Mouse (Mus musculus) testis, adult 2 months (tissue): Measurements from ENCODE around the gene Ppard. TPM values are rescaled to one million over a fixed set of nuclear protein-coding genes. Genes with fewer than 3 reads are reported as not detected.

ENCODE experiments used
- H3K27ac ChIP-seq: fragments of 200-500 bp; 2 replicates; pipeline ENCODE4 v1.5.1; 2012; ENCODE audit warnings: low read depth, low read length; ENCODE audit not compliant: control insufficient read depth, insufficient read depth
- H3K27me3 ChIP-seq: fragments of 200-500 bp; 2 replicates; pipeline ENCODE4 v1.6.1; 2012; ENCODE audit warnings: mild to moderate bottlenecking, low read length, moderate library complexity; ENCODE audit not compliant: control insufficient read depth, insufficient read depth
- H3K36me3 ChIP-seq: fragments of 200-500 bp; 2 replicates; pipeline ENCODE4 v1.6.1; 2012; ENCODE audit warnings: mild to moderate bottlenecking, low read length; ENCODE audit not compliant: control insufficient read depth, insufficient read depth
- H3K4me1 ChIP-seq: fragments of 200-500 bp; 2 replicates; pipeline ENCODE4 v1.6.1; 2012; ENCODE audit warnings: low read length; ENCODE audit not compliant: control insufficient read depth, insufficient read depth
- H3K4me3 ChIP-seq: fragments of 200-500 bp; 2 replicates; pipeline ENCODE4 v1.5.1; 2012; ENCODE audit warnings: low read depth, mild to moderate bottlenecking, low read length, moderate library complexity, mixed read lengths; ENCODE audit not compliant: control insufficient read depth
- CTCF ChIP-seq: fragments of 200-500 bp; IDR thresholded peaks from 2 replicates; pipeline ENCODE4 v1.5.1; 2012; ENCODE audit warnings: low read depth, mild to moderate bottlenecking, inconsistent platforms, low read length, moderate library complexity; ENCODE audit not compliant: control insufficient read depth, insufficient read depth, insufficient replicate concordance
- POLR2A ChIP-seq: fragments of 200-500 bp; IDR thresholded peaks from 2 replicates; pipeline ENCODE4 v1.6.1; 2012; ENCODE audit warnings: low read depth, mild to moderate bottlenecking, inconsistent platforms, low read length, moderate library complexity; ENCODE audit not compliant: control insufficient read depth
- polyA plus RNA-seq: library from polyadenylated mRNA; depleted of rRNA; stranded (reverse); fragments of >200 nt; gene quantifications from 2 replicates; pipeline ENCODE4 v1.2.3, GENCODE M21; 2012

Gene Ppard
- polyA plus RNA-seq, 1 experiment, result 3.1 TPM

DNA sequence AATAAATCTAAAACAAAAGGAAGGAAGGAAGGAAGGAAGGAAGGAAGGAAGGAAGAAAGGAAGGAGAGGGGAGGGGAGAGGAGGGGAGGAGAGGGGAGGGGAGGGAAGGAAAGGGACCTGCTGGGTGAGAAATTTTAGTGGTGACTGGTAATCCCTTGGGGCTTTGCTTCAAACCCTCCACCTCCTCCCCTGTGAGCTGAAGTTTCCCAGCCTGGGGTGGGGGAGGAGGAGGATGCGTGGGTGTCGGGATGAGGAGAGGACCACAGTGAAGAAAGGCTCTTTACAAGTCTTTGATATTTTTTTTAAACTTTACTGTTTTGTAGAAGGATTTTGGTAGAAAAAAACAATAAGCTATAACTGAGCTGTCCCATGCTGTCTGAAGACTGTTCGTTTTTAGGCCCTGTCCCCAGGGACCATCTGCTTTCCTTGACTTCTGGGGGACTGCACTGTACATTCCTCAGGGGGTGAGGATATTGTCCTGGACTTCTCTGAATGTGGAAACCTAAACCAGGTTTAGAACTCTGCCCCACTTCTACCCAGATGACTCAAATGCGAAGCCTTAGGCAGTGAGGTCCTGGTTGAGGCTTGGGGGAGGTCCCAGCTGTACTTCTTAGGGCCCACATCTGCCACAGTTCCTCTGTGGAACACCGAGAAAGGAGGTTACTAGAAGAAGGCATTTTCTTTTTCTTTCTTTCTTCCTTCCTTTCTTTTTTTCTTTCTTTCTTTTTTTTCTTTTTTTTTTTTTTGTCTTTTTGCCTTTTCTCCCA lies 79.0 kb downstream of the Ppard start:
- Histone ChIP-seq H3K4me3 (no peak overlapping the region), H3K27me3 (no peaks in the 10 kb centered on the region), H3K36me3 (no peaks in the 10 kb centered on the region), H3K4me1 (peaks cover 8% of the 10 kb centered on the region), H3K27ac (no peak overlapping the region)
- TF ChIP-seq POLR2A (no peak), CTCF (no peak)

GRCm38 (mm10) chr17:28312232-28313211 lies 80.0 kb downstream of the Ppard start:
- Histone ChIP-seq H3K27me3 (no peaks in the 10 kb centered on the region), H3K4me3 (peak overlapping the region; percentile 59), H3K4me1 (peaks cover 8% of the 10 kb centered on the region), H3K36me3 (no peaks in the 10 kb centered on the region), H3K27ac (no peak overlapping the region)
- TF ChIP-seq POLR2A (no peak), CTCF (no peak)

- no peaks in the 10 kb centered on the region for H3K36me3 ChIP-seq
- H3K4me1 ChIP-seq, result peaks cover 8% of the 10 kb centered on the region
- TF ChIP-seq POLR2A (peak; percentile 82), CTCF (no peak)
- peak within 1 kb of the TSS; percentile 51 for H3K27ac ChIP-seq
- H3K4me3 ChIP-seq, result peak within 1 kb of the TSS; percentile 82
- no peaks in the 10 kb centered on the region for H3K27me3 ChIP-seq
These were observed 80.8 kb downstream of the Ppard start, which contains the start of gene Fance for GRCm38 (mm10) chr17:28313212-28313879. Fance (plus strand) TSS chr17:28313519.

DNA sequence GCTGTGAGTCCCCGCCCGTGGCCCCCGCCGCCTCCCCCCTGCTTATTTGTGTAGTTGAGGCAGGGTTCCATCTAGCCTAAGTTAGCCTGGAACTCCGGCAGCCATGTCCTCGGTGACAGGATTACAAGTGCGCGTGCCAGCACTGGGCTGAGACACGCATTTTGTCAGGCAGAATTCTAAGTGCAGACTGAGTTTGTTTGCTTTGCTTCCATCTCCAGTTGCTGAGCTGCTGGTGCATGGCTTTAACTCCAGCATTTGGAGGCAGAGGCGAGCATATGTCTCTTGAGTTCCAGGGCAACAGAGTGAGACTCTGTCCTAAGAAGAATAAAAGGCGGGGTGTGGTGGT lies 81.4 kb downstream of the Ppard start:
- H3K4me1 ChIP-seq, result peaks cover 6% of the 10 kb centered on the region
- no peaks in the 10 kb centered on the region for H3K36me3 ChIP-seq
- H3K4me3 ChIP-seq, result peak overlapping the region; percentile 82
- H3K27ac ChIP-seq, result no peak overlapping the region
- no peak for TF ChIP-seq POLR2A
- TF ChIP-seq CTCF, result no peak
- no peaks in the 10 kb centered on the region for H3K27me3 ChIP-seq

DNA sequence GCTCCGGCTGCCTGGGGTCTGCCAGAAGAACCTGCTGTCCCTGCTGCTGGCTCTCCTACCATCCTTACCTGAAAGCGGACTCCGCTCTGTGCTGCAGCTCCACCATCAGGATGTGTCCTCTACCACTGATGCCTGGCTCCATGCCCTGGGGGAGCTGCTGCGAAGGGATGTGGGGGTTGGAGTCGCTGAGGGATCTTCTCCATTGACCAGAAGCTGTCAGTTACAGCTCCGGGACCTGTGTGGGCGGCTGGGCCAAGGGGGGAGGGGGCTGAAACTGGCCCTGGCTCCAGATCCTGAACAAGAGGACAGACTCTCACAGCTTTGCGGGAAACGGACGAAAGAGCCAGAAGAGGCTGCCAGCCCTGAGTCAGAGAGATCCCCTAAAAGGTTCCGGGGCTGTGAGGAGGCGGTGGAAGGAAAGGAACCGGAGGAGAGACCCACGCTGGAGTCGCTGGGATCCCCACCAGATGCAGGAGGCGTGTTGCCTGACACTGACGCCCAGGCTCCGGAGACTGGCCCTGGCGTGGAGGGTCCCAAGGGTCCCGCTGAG lies 83.2 kb downstream of the Ppard start:
- Histone ChIP-seq H3K36me3 (no peaks in the 10 kb centered on the region), H3K27ac (no peak overlapping the region), H3K27me3 (no peaks in the 10 kb centered on the region), H3K4me1 (peaks cover 6% of the 10 kb centered on the region), H3K4me3 (no peak overlapping the region)
- no peak for TF ChIP-seq POLR2A
- no peak for TF ChIP-seq CTCF

DNA sequence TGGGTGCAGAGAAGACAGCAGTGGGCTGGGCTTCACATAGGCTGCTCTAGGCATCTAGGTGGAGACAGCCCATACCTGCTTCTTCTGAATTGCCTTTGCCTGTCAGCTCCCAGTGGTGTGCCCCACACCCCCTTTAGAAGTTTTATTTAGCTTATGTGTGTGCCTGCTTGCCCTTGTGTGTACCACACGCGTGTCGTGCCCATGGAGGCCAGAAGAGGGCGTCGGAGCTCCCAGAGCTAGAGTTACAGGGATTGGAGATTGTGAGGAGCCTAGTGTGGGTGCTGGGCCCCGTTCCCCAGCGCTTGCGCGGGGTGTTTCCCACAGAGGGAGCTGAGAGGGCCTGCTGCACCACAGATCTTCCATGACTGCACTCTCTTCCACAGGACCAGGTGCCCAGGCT lies 84.0 kb downstream of the Ppard start:
- H3K36me3 ChIP-seq, result no peaks in the 10 kb centered on the region
- no peak for TF ChIP-seq POLR2A
- TF ChIP-seq CTCF, result peak; percentile 28; the same call in 1 of the 2 replicates
- no peak overlapping the region for H3K27ac ChIP-seq
- no peak overlapping the region for H3K4me3 ChIP-seq
- no peaks in the 10 kb centered on the region for H3K27me3 ChIP-seq
- peaks cover 6% of the 10 kb centered on the region for H3K4me1 ChIP-seq

- H3K4me3 ChIP-seq, result no peak overlapping the region
- H3K27ac ChIP-seq, result no peak overlapping the region
- H3K4me1 ChIP-seq, result peaks cover 6% of the 10 kb centered on the region
- TF ChIP-seq CTCF, result no peak
- TF ChIP-seq POLR2A, result no peak
- H3K27me3 ChIP-seq, result no peaks in the 10 kb centered on the region
- no peaks in the 10 kb centered on the region for H3K36me3 ChIP-seq
These were observed 84.6 kb downstream of the Ppard start for GRCm38 (mm10) chr17:28317091-28317490.
